Mouse (Mus musculus) left cerebral cortex, adult 2 months (tissue): Measurements from ENCODE around the gene Gpr176. TPM values are rescaled to one million over a fixed set of nuclear protein-coding genes. Genes with fewer than 3 reads are reported as not detected.

ENCODE experiments used
- DNase-seq, 2 experiments: peaks; one replicate each; pipeline ENCODE4 v3.0.0; 2021 to 2022; ENCODE audit warnings: low spot score in 2 of 2, mixed read lengths in 1 of 2; ENCODE audit errors: extremely low spot score in 1 of 2
- H3K27ac ChIP-seq: fragments of 200-600 bp; 2 replicates; pipeline ENCODE4 v1.8.1; 2022
- H3K4me3 ChIP-seq: fragments of 200-600 bp; 2 replicates; pipeline ENCODE4 v1.8.1; 2022
- CTCF ChIP-seq: fragments of 200-600 bp; IDR thresholded peaks from 2 replicates; pipeline ENCODE4 v1.8.1; 2022; ENCODE audit warnings: antibody characterized with exemption, mild to moderate bottlenecking, moderate library complexity
- intact Hi-C: fragments of 180-260 bp; cut with DNase I; formaldehyde crosslinking; loops from one replicate; pipeline ENCODE4 v1.15.1; 2025
- microRNA-seq, 2 experiments: library from miRNA; unstranded; fragments of <30 nt; microRNA quantifications; one replicate each; pipeline ENCODE4 v1.2.0; 2021
- total RNA-seq, 2 experiments: library from RNA; stranded (reverse); gene quantifications; 2 replicates each; pipeline ENCODE4 v1.2.3; 2021

Gpr176 gene
- total RNA-seq, 2 experiments from 2014 or later, result 8.9 to 9.5 TPM

DNA sequence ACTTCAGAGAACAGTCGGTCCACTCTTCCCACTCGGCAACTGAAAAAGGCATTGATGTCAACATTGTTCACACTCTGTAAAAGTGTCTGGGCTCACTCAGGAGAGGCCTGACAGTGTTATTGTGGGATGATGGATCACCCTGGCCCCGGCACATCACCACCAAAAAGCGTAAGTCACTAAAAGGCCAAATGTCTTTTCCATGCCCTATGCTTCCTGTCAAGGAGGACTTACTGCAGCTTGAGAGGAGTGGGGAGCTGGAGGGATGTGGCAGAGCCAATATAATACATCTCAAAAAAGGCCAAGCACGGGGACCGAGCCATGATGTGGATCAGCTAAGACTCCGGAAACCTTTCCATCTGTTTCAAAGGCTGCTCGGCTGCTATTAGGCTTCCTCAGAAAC is 118.7 kb downstream of the Gpr176 start:
- intact Hi-C loops, result no loop called here
- DNase-seq, result no peak
- no peak for TF ChIP-seq CTCF
- Histone ChIP-seq H3K27ac (no peak overlapping the region), H3K4me3 (no peak overlapping the region)

DNA sequence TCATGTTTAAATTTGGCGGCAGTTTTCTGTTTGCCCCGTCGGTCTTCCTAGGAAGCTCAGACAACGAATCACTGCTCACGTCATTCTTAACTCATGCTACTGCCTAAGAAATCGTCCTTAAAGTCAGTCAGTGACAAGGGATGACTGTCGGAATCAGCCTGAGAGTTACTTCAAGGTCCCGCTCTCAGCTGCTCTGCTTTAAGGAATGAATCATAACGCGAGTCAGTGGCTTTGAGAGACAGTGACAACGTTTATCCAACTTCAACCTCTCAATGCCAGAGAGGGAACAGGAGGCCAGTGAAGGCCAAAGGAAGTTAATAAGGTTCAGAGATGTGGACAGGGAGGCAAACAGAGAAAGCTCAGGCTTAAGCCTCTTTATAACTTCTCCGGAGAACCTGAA is 124.3 kb downstream of the Gpr176 start:
- no peak overlapping the region for H3K4me3 ChIP-seq
- intact Hi-C loops, result loop anchor here (5.0 to 10.0 kb wide), 2 partner anchors 792 to 984 kb away; no protein-coding TSS in a partner anchor
- TF ChIP-seq CTCF, result no peak
- no peak overlapping the region for H3K27ac ChIP-seq
- DNase-seq, result no peak

GRCm38 (mm10) chr2:118248016-118248415 is 125.2 kb downstream of the Gpr176 start:
- TF ChIP-seq CTCF, result no peak
- intact Hi-C loops, result loop anchor here (5.0 to 10.0 kb wide), 2 partner anchors 791 to 983 kb away; no protein-coding TSS in a partner anchor
- Histone ChIP-seq H3K27ac (no peak overlapping the region), H3K4me3 (no peak overlapping the region)
- no peak for DNase-seq

- peak; percentile 57 to 76 for DNase-seq
- Histone ChIP-seq H3K27ac (no peak overlapping the region), H3K4me3 (no peak overlapping the region)
- peak; percentile 89 for TF ChIP-seq CTCF
- intact Hi-C loops, result loop anchor here (1.0 to 10.0 kb wide), 3 partner anchors 705 to 981 kb away; no protein-coding TSS in a partner anchor
Measured at GRCm38 (mm10) chr2:118245914-118246313, 127.3 kb downstream of the Gpr176 start.

DNA sequence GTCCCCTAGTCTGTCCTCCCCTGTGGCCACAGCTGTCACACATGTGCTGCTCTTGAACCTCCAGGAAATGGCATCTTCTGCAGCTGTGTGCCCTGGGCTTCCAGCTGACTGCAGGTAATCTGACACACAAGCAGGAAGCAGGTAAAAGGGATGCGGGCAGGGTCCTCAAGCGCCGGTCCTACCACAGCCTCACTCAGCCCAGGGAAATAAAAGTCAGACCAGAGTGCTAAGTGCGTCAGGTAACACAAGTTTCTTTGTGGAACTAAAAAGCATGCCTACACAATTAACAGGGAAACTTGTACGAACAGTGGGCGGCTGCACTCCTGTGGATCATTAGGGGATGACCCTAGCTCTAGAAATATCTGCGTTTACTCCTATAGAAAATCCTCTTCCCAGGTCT is 137.0 kb downstream of the Gpr176 start:
- intact Hi-C loops, result no loop called here
- TF ChIP-seq CTCF, result no peak
- DNase-seq, result no peak
- Histone ChIP-seq H3K27ac (no peak overlapping the region), H3K4me3 (no peak overlapping the region)

GRCm38 (mm10) chr2:118235614-118236013 is 137.6 kb downstream of the Gpr176 start:
- no peak overlapping the region for H3K27ac ChIP-seq
- intact Hi-C loops, result no loop called here
- no peak for DNase-seq
- H3K4me3 ChIP-seq, result no peak overlapping the region
- no peak for TF ChIP-seq CTCF

DNA sequence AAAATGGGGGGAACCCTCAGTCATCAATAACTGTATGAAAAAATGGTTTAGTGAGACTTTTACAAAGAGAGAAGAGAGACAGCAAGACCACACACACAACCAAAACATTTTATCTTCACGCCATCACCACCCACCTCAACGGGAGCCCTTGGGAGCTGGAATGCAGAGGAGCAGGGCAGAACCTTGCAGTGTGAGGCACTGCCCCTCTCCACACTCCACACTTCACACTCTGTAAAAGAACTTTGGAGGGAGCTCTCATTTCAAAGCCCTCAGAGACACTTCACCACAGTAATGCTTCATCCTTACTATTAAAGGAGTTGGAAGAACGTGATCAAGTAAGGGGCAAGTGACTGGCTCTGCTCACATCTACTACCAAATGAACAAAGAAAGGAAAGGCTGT is 142.7 kb downstream of the Gpr176 start:
- DNase-seq, result no peak
- H3K27ac ChIP-seq, result no peak overlapping the region
- TF ChIP-seq CTCF, result no peak
- intact Hi-C loops, result no loop called here
- H3K4me3 ChIP-seq, result no peak overlapping the region

GRCm38 (mm10) chr2:118228486-118229079 is 144.6 kb downstream of the Gpr176 start:
- Histone ChIP-seq H3K27ac (no peak overlapping the region), H3K4me3 (no peak overlapping the region)
- no peak for DNase-seq
- intact Hi-C loops, result no loop called here
- TF ChIP-seq CTCF, result no peak

Small RNAs within 50 kb of the gene (microRNA-seq; reads per million reads assigned to microRNA genes)
- 0 reads per million in 2 experiments for gene Gm22800

Other genes with a start within 250 kb of the Gpr176 start
- gene Fsip1, start 116.5 kb downstream of the Gpr176 start, total RNA-seq, result under 1 TPM; 0.45 to 0.58 TPM
- 10 to 100 TPM; 22.2 to 25.1 TPM for gene Eif2ak4, start 15.2 kb upstream of the Gpr176 start, total RNA-seq
- gene Srp14, start 106.3 kb upstream of the Gpr176 start, total RNA-seq, result 100 to 1,000 TPM; 155 to 157 TPM
- gene Bmf, start 176.3 kb upstream of the Gpr176 start, total RNA-seq, result 1 to 10 TPM; 3.2 to 4.0 TPM
- gene Bub1b, start 224.8 kb upstream of the Gpr176 start, total RNA-seq, result 1 to 10 TPM; 1.9 to 3.0 TPM